Mouse (Mus musculus): Measurements from ENCODE around the gene Tmem53.

The Tmem53 gene

GRCm38 (mm10) chr4:117251801-117252316 is at the start of gene Tmem53, which contains the start of gene Armh1:
TSS of gene Tmem53 (plus strand) at chr4:117251951.
TSS of gene Armh1 (minus strand) at chr4:117252125.
- DNase-seq (ENCODE audit: low spot score): peak; percentile 85

GRCm38 (mm10) chr4:117202046-117202991 is 49.4 kb upstream of the Tmem53 start:
- DNase-seq (ENCODE audit: low spot score): peak; percentile 26

GRCm38 (mm10) chr4:117202992-117203354 is 48.8 kb upstream of the Tmem53 start:
- no peak for DNase-seq (ENCODE audit: low spot score)

GRCm38 (mm10) chr4:117209592-117209991 is 42.2 kb upstream of the Tmem53 start:
- no peak for DNase-seq (ENCODE audit: low spot score)

- peak; percentile 66 for DNase-seq (ENCODE audit: low spot score)
Observed at GRCm38 (mm10) chr4:117210147-117211074, 41.3 kb upstream of the Tmem53 start.

- DNase-seq (ENCODE audit: low spot score): no peak
Observed at GRCm38 (mm10) chr4:117214250-117214649, 37.5 kb upstream of the Tmem53 start.

GRCm38 (mm10) chr4:117217029-117217428 is 34.7 kb upstream of the Tmem53 start:
- no peak for DNase-seq (ENCODE audit: low spot score)

GRCm38 (mm10) chr4:117218517-117219219 is 33.1 kb upstream of the Tmem53 start:
- peak; percentile 27 for DNase-seq (ENCODE audit: low spot score)

GRCm38 (mm10) chr4:117220741-117221515 is 30.8 kb upstream of the Tmem53 start:
- no peak for DNase-seq (ENCODE audit: low spot score)

GRCm38 (mm10) chr4:117221836-117222235 is 29.9 kb upstream of the Tmem53 start:
- DNase-seq (ENCODE audit: low spot score): no peak

- no peak for DNase-seq (ENCODE audit: low spot score)
Observed at GRCm38 (mm10) chr4:117223001-117223400, 28.8 kb upstream of the Tmem53 start.

- DNase-seq (ENCODE audit: low spot score): no peak
Observed at GRCm38 (mm10) chr4:117224122-117224521, 27.6 kb upstream of the Tmem53 start.

GRCm38 (mm10) chr4:117225250-117225649 is 26.5 kb upstream of the Tmem53 start:
- no peak for DNase-seq (ENCODE audit: low spot score)

GRCm38 (mm10) chr4:117229590-117229989 is 22.2 kb upstream of the Tmem53 start:
- no peak for DNase-seq (ENCODE audit: low spot score)

GRCm38 (mm10) chr4:117230331-117230730 is 21.4 kb upstream of the Tmem53 start:
- DNase-seq (ENCODE audit: low spot score): no peak

- DNase-seq (ENCODE audit: low spot score): no peak
Observed at GRCm38 (mm10) chr4:117231208-117231607, 20.5 kb upstream of the Tmem53 start.

- DNase-seq (ENCODE audit: low spot score): no peak
Observed at GRCm38 (mm10) chr4:117234166-117234741, 17.5 kb upstream of the Tmem53 start.

GRCm38 (mm10) chr4:117235822-117236221 is 15.9 kb upstream of the Tmem53 start:
- no peak for DNase-seq (ENCODE audit: low spot score)

- no peak for DNase-seq (ENCODE audit: low spot score)
Observed at GRCm38 (mm10) chr4:117239153-117239552, 12.6 kb upstream of the Tmem53 start.

- no peak for DNase-seq (ENCODE audit: low spot score)
Observed at GRCm38 (mm10) chr4:117240867-117241266, 10.9 kb upstream of the Tmem53 start.

All from spleen, adult 12 weeks (tissue).